Mouse (Mus musculus) thymus, postnatal 4 days (tissue): ENCODE measurements at regions not wholly inside any gene's neighbourhood (a gene's known extent, or its start where the extent isn't known, plus 50 kb on each side); places are given as distances from the start of the nearest gene placed in this dataset.

Experiments used
- DNase-seq: peaks from one replicate; pipeline ENCODE4 v3.0.0; 2021

- no peak for DNase-seq
Measured at GRCm38 (mm10) chr9:78917336-78917735, 302.0 kb downstream of the Cd109 start.

- no peak for DNase-seq
Measured at GRCm38 (mm10) chr9:78925977-78926593, 310.7 kb downstream of the Cd109 start.

- no peak for DNase-seq
Measured at GRCm38 (mm10) chr9:78941648-78942047, 326.3 kb downstream of the Cd109 start.

- no peak for DNase-seq
Measured at GRCm38 (mm10) chr9:78964813-78965212, 349.5 kb downstream of the Cd109 start.

- DNase-seq = no peak
Measured at GRCm38 (mm10) chr9:78965226-78965950, 350.0 kb downstream of the Cd109 start.

GRCm38 (mm10) chr9:78971731-78972130 is 356.4 kb downstream of the Cd109 start:
- no peak for DNase-seq

GRCm38 (mm10) chr9:78983734-78984133 is 368.4 kb downstream of the Cd109 start:
- no peak for DNase-seq

GRCm38 (mm10) chr9:78985184-78985864 is 370.0 kb downstream of the Cd109 start:
- DNase-seq = no peak

- DNase-seq = no peak
Measured at GRCm38 (mm10) chr9:78991310-78991709, 376.0 kb downstream of the Cd109 start.

- no peak for DNase-seq
Measured at GRCm38 (mm10) chr9:79001081-79001480, 385.7 kb downstream of the Cd109 start.

- no peak for DNase-seq
Measured at GRCm38 (mm10) chr9:79001930-79002329, 386.6 kb downstream of the Cd109 start.

- no peak for DNase-seq
Measured at GRCm38 (mm10) chr9:79004296-79004980, 389.1 kb downstream of the Cd109 start.

GRCm38 (mm10) chr9:79022291-79022690 is 406.9 kb downstream of the Cd109 start:
- no peak for DNase-seq

- no peak for DNase-seq
Measured at GRCm38 (mm10) chr9:79028234-79028633, 412.9 kb downstream of the Cd109 start.

- DNase-seq = no peak
Measured at GRCm38 (mm10) chr9:79029456-79029855, 414.1 kb downstream of the Cd109 start.

GRCm38 (mm10) chr9:79035677-79036076 is 420.3 kb downstream of the Cd109 start:
- no peak for DNase-seq

GRCm38 (mm10) chr9:79037054-79037453 is 421.7 kb downstream of the Cd109 start:
- no peak for DNase-seq

- DNase-seq = no peak
Measured at GRCm38 (mm10) chr9:79038971-79039370, 423.6 kb downstream of the Cd109 start.

- DNase-seq = no peak
Measured at GRCm38 (mm10) chr9:79044344-79044743, 429.0 kb downstream of the Cd109 start.

GRCm38 (mm10) chr9:79045314-79045713 is 430.0 kb downstream of the Cd109 start:
- peak; percentile 31 for DNase-seq

GRCm38 (mm10) chr9:79071961-79072360 is 456.6 kb downstream of the Cd109 start:
- no peak for DNase-seq

- no peak for DNase-seq
Measured at GRCm38 (mm10) chr9:79109611-79110010, 494.3 kb downstream of the Cd109 start.

GRCm38 (mm10) chr9:79111326-79111725 is 496.0 kb downstream of the Cd109 start:
- no peak for DNase-seq
